Mouse (Mus musculus) adrenal gland, adult 8-10 months (tissue): ENCODE measurements around the gene Rspo3. TPM values are rescaled to one million over a fixed set of nuclear protein-coding genes. Genes with fewer than 3 reads are reported as not detected.

ENCODE experiments used
- DNase-seq: peaks from one replicate; pipeline ENCODE4 v3.0.0; 2022
- total RNA-seq, 4 experiments: library from RNA; stranded (reverse); gene quantifications; 2 replicates each; pipeline ENCODE4 v1.2.4; 2022

Rspo3 gene
- total RNA-seq, 4 experiments from 2014 or later: 17.8 to 27.8 (median 23.5) TPM

DNA sequence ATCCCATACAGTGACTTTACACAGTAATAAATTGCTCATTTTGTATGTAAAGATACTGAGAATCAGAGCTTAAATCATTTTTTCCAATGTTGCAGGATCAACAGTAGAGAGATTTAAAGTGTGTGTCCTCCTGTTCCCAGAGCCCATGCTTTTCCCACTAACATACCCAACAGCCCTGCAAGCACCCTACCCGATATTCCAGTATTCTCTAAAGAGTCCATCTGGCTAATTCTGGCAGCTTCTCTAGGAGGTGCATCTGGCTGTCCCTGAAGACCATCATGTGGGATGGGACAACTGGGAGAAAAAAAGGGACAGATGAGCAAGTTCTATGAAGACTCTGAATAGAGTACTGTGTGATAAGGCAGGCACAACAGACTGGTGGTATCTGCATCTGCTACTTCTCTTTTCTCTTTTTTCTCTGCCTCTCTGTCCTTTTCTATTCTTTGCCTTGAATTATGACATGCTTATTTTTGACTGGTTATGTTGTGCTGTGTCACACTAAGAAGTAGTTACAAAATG is 102.7 kb downstream of the Rspo3 start:
- DNase-seq: no peak

DNA sequence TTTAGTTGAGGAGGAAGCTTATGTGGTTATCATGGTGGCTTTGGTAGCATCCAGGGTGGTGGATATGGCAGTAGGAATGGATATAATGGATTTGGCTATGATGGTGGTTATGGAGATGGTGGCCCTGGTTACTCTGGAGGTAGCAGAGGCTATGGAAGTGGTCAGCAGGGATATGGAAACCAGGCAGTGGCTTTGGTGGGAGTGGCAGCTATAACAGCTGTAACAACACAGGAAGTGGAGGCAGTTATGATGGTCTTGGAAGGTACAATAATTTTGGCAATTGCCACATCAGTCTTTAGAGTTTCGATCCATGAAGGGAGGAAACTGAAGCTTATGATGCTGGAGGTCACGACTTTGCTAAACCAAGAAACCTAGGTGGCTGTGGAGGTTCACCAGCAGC is 109.0 kb downstream of the Rspo3 start:
- no peak for DNase-seq

DNA sequence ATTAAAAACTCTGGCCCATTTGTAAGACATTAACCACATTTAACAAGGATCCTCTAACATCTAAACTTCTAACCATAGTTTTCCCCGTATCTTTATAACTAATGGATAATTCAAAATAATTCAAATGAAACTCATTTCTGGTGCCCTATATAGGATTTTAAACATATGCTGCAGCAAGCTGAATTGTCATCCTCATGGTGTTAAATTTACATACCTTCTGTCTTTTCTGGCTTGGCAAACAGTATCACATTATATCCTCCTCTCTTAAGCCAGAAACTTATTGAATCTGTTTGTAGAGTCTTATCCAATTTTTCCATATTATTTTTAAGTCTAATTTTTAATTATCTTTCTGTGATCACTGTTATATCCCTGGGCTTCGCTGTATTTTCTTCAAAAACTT is 111.1 kb downstream of the Rspo3 start:
- no peak for DNase-seq

DNA sequence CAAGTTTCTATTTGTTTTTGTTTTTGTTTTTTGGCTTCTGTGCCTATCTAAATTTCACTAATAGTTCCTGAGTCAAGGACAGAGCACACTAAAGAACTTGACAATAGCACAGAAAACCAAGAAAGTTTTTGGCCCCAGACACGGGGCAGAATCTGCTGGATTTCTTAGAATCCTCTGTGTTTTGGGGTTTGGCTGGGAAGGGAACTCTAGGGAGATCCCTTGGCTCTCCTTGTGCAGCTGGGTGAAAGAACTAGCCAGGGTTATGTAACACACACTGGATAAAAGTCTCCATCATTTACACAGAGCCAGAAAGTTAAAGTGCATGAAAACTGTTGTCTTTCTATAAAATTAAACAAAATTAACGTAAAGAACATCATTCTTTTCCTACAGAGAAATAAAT is 121.3 kb downstream of the Rspo3 start:
- peak; percentile 6 for DNase-seq

DNA sequence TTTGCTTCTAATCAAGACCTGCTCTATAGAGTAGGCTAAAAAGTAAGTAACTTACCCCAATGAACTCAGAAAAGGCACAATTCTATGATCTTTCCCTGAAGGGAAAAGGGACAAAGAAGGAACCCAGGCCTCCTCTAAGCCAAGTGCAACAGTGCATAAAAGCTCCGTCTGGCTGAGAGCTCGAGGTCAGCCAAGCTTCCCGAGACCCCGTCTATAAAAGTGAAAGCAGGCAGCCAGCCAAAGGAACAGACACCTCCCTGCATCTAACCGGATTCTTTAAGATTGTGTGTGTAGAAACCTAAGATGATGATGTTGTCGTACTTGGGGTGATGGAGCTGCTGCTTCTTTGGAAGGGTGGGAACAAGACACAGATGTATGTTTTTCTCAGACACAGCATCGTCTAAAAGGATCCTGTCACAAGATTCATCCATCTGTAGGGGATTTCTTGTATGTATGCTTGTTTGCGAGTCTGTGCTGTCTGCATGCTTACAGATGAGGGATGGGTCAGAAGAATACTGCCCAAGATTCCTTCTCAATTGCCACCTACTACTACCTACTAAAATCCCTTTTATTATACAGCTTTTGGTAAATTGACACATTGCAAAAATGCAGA is 132.9 kb downstream of the Rspo3 start:
- no peak for DNase-seq

Other genes starting within 250 kb of the Rspo3 start
- gene Echdc1, start 222.7 kb downstream of the Rspo3 start, total RNA-seq: 100 to 1,000 TPM in 1 of 4 experiments, 10 to 100 TPM in 3; 49.7 to 116 (median 89.3) TPM
- 10 to 100 TPM; 48.6 to 55.0 (median 50.7) TPM for gene Rnf146, start 173.4 kb downstream of the Rspo3 start, total RNA-seq